Mouse (Mus musculus): Measurements from ENCODE around the gene Glb1l2.
A peak's percentile ranks its signal among the peaks of the same experiment; 100 is the strongest.

Gene Glb1l2

GRCm38 (mm10) chr9:26805935-26806666 lies at the start of gene Glb1l2:
Gene Glb1l2, minus strand, starts transcription at chr9:26806468.
- DNase-seq (ENCODE audit: low read depth, low spot score): peak; percentile 92

- DNase-seq (ENCODE audit: low read depth, low spot score): no peak
Measured at GRCm38 (mm10) chr9:26831089-26831488, 24.8 kb upstream of the Glb1l2 start.

- no peak for DNase-seq (ENCODE audit: low read depth, low spot score)
Measured at GRCm38 (mm10) chr9:26819942-26820341, 13.7 kb upstream of the Glb1l2 start.

- DNase-seq (ENCODE audit: low read depth, low spot score): no peak
Measured at GRCm38 (mm10) chr9:26808735-26809134, 2.5 kb upstream of the Glb1l2 start.

GRCm38 (mm10) chr9:26804321-26804720 lies 1.9 kb downstream of the Glb1l2 start:
- DNase-seq (ENCODE audit: low read depth, low spot score): no peak

GRCm38 (mm10) chr9:26800357-26800756 lies 5.9 kb downstream of the Glb1l2 start:
- no peak for DNase-seq (ENCODE audit: low read depth, low spot score)

- no peak for DNase-seq (ENCODE audit: low read depth, low spot score)
Measured at GRCm38 (mm10) chr9:26798731-26799130, 7.5 kb downstream of the Glb1l2 start.

- no peak for DNase-seq (ENCODE audit: low read depth, low spot score)
Measured at GRCm38 (mm10) chr9:26798205-26798604, 8.1 kb downstream of the Glb1l2 start.

- peak; percentile 84 for DNase-seq (ENCODE audit: low read depth, low spot score)
Measured at GRCm38 (mm10) chr9:26792829-26793228, 13.4 kb downstream of the Glb1l2 start.

- DNase-seq (ENCODE audit: low read depth, low spot score): no peak
Measured at GRCm38 (mm10) chr9:26783414-26783975, 22.8 kb downstream of the Glb1l2 start.

- DNase-seq (ENCODE audit: low read depth, low spot score): no peak
Measured at GRCm38 (mm10) chr9:26778421-26778820, 27.8 kb downstream of the Glb1l2 start.

- DNase-seq (ENCODE audit: low read depth, low spot score): peak; percentile 50
Measured at GRCm38 (mm10) chr9:26776122-26776902, 30.0 kb downstream of the Glb1l2 start.

- DNase-seq (ENCODE audit: low read depth, low spot score): no peak
Measured at GRCm38 (mm10) chr9:26775700-26776099, 30.6 kb downstream of the Glb1l2 start.

GRCm38 (mm10) chr9:26768181-26768580 lies 38.1 kb downstream of the Glb1l2 start:
- no peak for DNase-seq (ENCODE audit: low read depth, low spot score)

GRCm38 (mm10) chr9:26762477-26762876 lies 43.8 kb downstream of the Glb1l2 start:
- no peak for DNase-seq (ENCODE audit: low read depth, low spot score)

GRCm38 (mm10) chr9:26760576-26760975 lies 45.7 kb downstream of the Glb1l2 start:
- no peak for DNase-seq (ENCODE audit: low read depth, low spot score)

- DNase-seq (ENCODE audit: low read depth, low spot score): no peak
Measured at GRCm38 (mm10) chr9:26760081-26760480, 46.2 kb downstream of the Glb1l2 start.

- DNase-seq (ENCODE audit: low read depth, low spot score): no peak
Measured at GRCm38 (mm10) chr9:26748893-26749292, 57.4 kb downstream of the Glb1l2 start.

GRCm38 (mm10) chr9:26747121-26747520 lies 59.1 kb downstream of the Glb1l2 start:
- DNase-seq (ENCODE audit: low read depth, low spot score): peak; percentile 44

GRCm38 (mm10) chr9:26742817-26743216 lies 63.5 kb downstream of the Glb1l2 start:
- no peak for DNase-seq (ENCODE audit: low read depth, low spot score)

GRCm38 (mm10) chr9:26737116-26737515 lies 69.2 kb downstream of the Glb1l2 start:
- no peak for DNase-seq (ENCODE audit: low read depth, low spot score)

- no peak for DNase-seq (ENCODE audit: low read depth, low spot score)
Measured at GRCm38 (mm10) chr9:26733986-26734385, 72.3 kb downstream of the Glb1l2 start.

Measured in retina, adult 2 months (tissue).